Mouse (Mus musculus): ENCODE measurements around the gene Brd7. TPM values are rescaled to one million over a fixed set of nuclear protein-coding genes. Genes with fewer than 3 reads are reported as not detected.
A peak's percentile ranks its signal among the peaks of the same experiment; 100 is the strongest.

Brd7 gene
- polyA plus RNA-seq, 1 experiment from 2014 or later, result 82.7 TPM

GRCm38 (mm10) chr8:88361044-88361707 lies 818 bp downstream of the Brd7 start:
- ATAC-seq (replicated peaks; ENCODE audit: low FRiP score), result 0 out of 2 replicates have a peak, but pooled peaks have one; percentile 10

GRCm38 (mm10) chr8:88359959-88360358 lies 2.0 kb downstream of the Brd7 start:
- H3K9me3 ChIP-seq (ENCODE audit: control insufficient read depth, low read length), result no peaks in the 10 kb centered on the region; the same call in 1 of the 2 replicates
- H3K27ac ChIP-seq (ENCODE audit: low read depth, low read length), result no peak overlapping the region
- peak overlapping the region; percentile 93 for H3K4me2 ChIP-seq
- DNase-seq (ENCODE audit: low spot score) (no peak), ATAC-seq (replicated peaks; ENCODE audit: low FRiP score) (no peak)
- no peak overlapping the region; the same call in 1 of the 2 replicates for H3K9ac ChIP-seq (ENCODE audit: low read depth, low read length)
- 89% methylated on average over 2 of the region's 2 CpGs for WGBS
- peak overlapping the region; percentile 98 for H3K4me3 ChIP-seq (ENCODE audit: low read depth, low read length)
- peaks cover 18% of the 10 kb centered on the region for H3K4me1 ChIP-seq (replicated peaks; ENCODE audit: control insufficient read depth, insufficient read depth, low read length)
- H3K36me3 ChIP-seq (ENCODE audit: control insufficient read depth, insufficient read depth, low read length), result peaks cover 33% of the 10 kb centered on the region
- no peaks in the 10 kb centered on the region for H3K27me3 ChIP-seq (replicated peaks; ENCODE audit: control insufficient read depth, insufficient read depth, low read length)

More at GRCm38 (mm10) chr8:88361044-88361707, 818 bp downstream of the Brd7 start:
- Histone ChIP-seq H3K27me3 (replicated peaks; ENCODE audit: control insufficient read depth, insufficient read depth, low read length) (no peaks in the 10 kb centered on the region), H3K9ac (ENCODE audit: low read depth, low read length) (peak overlapping the region; percentile 97), H3K4me1 (replicated peaks; ENCODE audit: control insufficient read depth, insufficient read depth, low read length) (peaks cover 18% of the 10 kb centered on the region), H3K36me3 (ENCODE audit: control insufficient read depth, insufficient read depth, low read length) (peaks cover 26% of the 10 kb centered on the region), H3K9me3 (ENCODE audit: control insufficient read depth, low read length) (no peaks in the 10 kb centered on the region; the same call in 1 of the 2 replicates), H3K4me3 (ENCODE audit: low read depth, low read length) (peak overlapping the region; percentile 98), H3K27ac (ENCODE audit: low read depth, low read length) (peak overlapping the region; percentile 88), H3K4me2 (peak overlapping the region; percentile 93)
- DNase-seq (ENCODE audit: low spot score), result peak; percentile 43
- WGBS, result under 1% methylated on average over 31 of the region's 31 CpGs

GRCm38 (mm10) chr8:88357946-88358345 lies 4.0 kb downstream of the Brd7 start:
- 89% methylated on average over 5 of the region's 5 CpGs for WGBS
- ATAC-seq (replicated peaks; ENCODE audit: low FRiP score) (no peak), DNase-seq (ENCODE audit: low spot score) (no peak)
- H3K36me3 ChIP-seq (ENCODE audit: control insufficient read depth, insufficient read depth, low read length), result peaks cover 44% of the 10 kb centered on the region
- no peak overlapping the region for H3K4me2 ChIP-seq
- H3K4me1 ChIP-seq (replicated peaks; ENCODE audit: control insufficient read depth, insufficient read depth, low read length), result peaks cover 14% of the 10 kb centered on the region
- H3K27me3 ChIP-seq (replicated peaks; ENCODE audit: control insufficient read depth, insufficient read depth, low read length), result no peaks in the 10 kb centered on the region
- H3K9ac ChIP-seq (ENCODE audit: low read depth, low read length), result no peak overlapping the region
- no peak overlapping the region for H3K27ac ChIP-seq (ENCODE audit: low read depth, low read length)
- no peaks in the 10 kb centered on the region; the same call in 1 of the 2 replicates for H3K9me3 ChIP-seq (ENCODE audit: control insufficient read depth, low read length)
- no peak overlapping the region for H3K4me3 ChIP-seq (ENCODE audit: low read depth, low read length)

- H3K4me1 ChIP-seq (replicated peaks; ENCODE audit: control insufficient read depth, insufficient read depth, low read length), result peaks cover 12% of the 10 kb centered on the region
- H3K4me3 ChIP-seq (ENCODE audit: low read depth, low read length), result no peak overlapping the region
- H3K36me3 ChIP-seq (ENCODE audit: control insufficient read depth, insufficient read depth, low read length), result peaks cover 50% of the 10 kb centered on the region
- H3K27me3 ChIP-seq (replicated peaks; ENCODE audit: control insufficient read depth, insufficient read depth, low read length), result no peaks in the 10 kb centered on the region
- H3K9me3 ChIP-seq (ENCODE audit: control insufficient read depth, low read length), result no peaks in the 10 kb centered on the region; the same call in 1 of the 2 replicates
- H3K27ac ChIP-seq (ENCODE audit: low read depth, low read length), result no peak overlapping the region
- WGBS, result 83% methylated on average over 5 of the region's 5 CpGs
- H3K4me2 ChIP-seq, result no peak overlapping the region
- no peak overlapping the region for H3K9ac ChIP-seq (ENCODE audit: low read depth, low read length)
- no peak for DNase-seq (ENCODE audit: low spot score)
- ATAC-seq (replicated peaks; ENCODE audit: low FRiP score), result no peak
Observed at GRCm38 (mm10) chr8:88357226-88357933, 4.6 kb downstream of the Brd7 start.

GRCm38 (mm10) chr8:88349046-88349445 lies 12.9 kb downstream of the Brd7 start:
- WGBS, result 78% methylated on average over 2 of the region's 2 CpGs
- ATAC-seq (replicated peaks; ENCODE audit: low FRiP score), result no peak
- no peak overlapping the region for H3K27ac ChIP-seq (ENCODE audit: low read depth, low read length)
- no peak overlapping the region for H3K4me3 ChIP-seq (ENCODE audit: low read depth, low read length)
- H3K4me2 ChIP-seq, result no peak overlapping the region
- no peaks in the 10 kb centered on the region for H3K27me3 ChIP-seq (replicated peaks; ENCODE audit: control insufficient read depth, insufficient read depth, low read length)
- H3K9ac ChIP-seq (ENCODE audit: low read depth, low read length), result no peak overlapping the region
- DNase-seq (ENCODE audit: low spot score), result no peak
- no peaks in the 10 kb centered on the region for H3K9me3 ChIP-seq (ENCODE audit: control insufficient read depth, low read length)
- H3K4me1 ChIP-seq (replicated peaks; ENCODE audit: control insufficient read depth, insufficient read depth, low read length), result no peaks in the 10 kb centered on the region
- H3K36me3 ChIP-seq (ENCODE audit: control insufficient read depth, insufficient read depth, low read length), result peaks cover 48% of the 10 kb centered on the region

GRCm38 (mm10) chr8:88342026-88342425 lies 20.0 kb downstream of the Brd7 start:
- Histone ChIP-seq H3K27ac (ENCODE audit: low read depth, low read length) (no peak overlapping the region), H3K4me2 (no peak overlapping the region), H3K36me3 (ENCODE audit: control insufficient read depth, insufficient read depth, low read length) (peaks cover 46% of the 10 kb centered on the region)

GRCm38 (mm10) chr8:88339887-88340695 lies 21.9 kb downstream of the Brd7 start:
- Histone ChIP-seq H3K4me2 (no peak overlapping the region), H3K4me3 (ENCODE audit: low read depth, low read length) (no peak overlapping the region), H3K27ac (ENCODE audit: low read depth, low read length) (no peak overlapping the region), H3K9me3 (ENCODE audit: control insufficient read depth, low read length) (no peaks in the 10 kb centered on the region), H3K9ac (ENCODE audit: low read depth, low read length) (no peak overlapping the region), H3K4me1 (replicated peaks; ENCODE audit: control insufficient read depth, insufficient read depth, low read length) (peaks cover 5% of the 10 kb centered on the region; the same call in 1 of the 2 replicates), H3K27me3 (replicated peaks; ENCODE audit: control insufficient read depth, insufficient read depth, low read length) (no peaks in the 10 kb centered on the region), H3K36me3 (ENCODE audit: control insufficient read depth, insufficient read depth, low read length) (peaks cover 39% of the 10 kb centered on the region)
- DNase-seq (ENCODE audit: low spot score) (no peak), ATAC-seq (replicated peaks; ENCODE audit: low FRiP score) (no peak)
- WGBS, result 83% methylated on average over 2 of the region's 2 CpGs

More at GRCm38 (mm10) chr8:88342026-88342425, 20.0 kb downstream of the Brd7 start:
- DNase-seq (ENCODE audit: low spot score), result no peak
- ATAC-seq (replicated peaks; ENCODE audit: low FRiP score), result no peak
- H3K27me3 ChIP-seq (replicated peaks; ENCODE audit: control insufficient read depth, insufficient read depth, low read length), result no peaks in the 10 kb centered on the region
- no peak overlapping the region for H3K4me3 ChIP-seq (ENCODE audit: low read depth, low read length)
- no peaks in the 10 kb centered on the region for H3K9me3 ChIP-seq (ENCODE audit: control insufficient read depth, low read length)
- no peak overlapping the region for H3K9ac ChIP-seq (ENCODE audit: low read depth, low read length)
- WGBS, result 76% methylated on average over 4 of the region's 4 CpGs
- no peaks in the 10 kb centered on the region for H3K4me1 ChIP-seq (replicated peaks; ENCODE audit: control insufficient read depth, insufficient read depth, low read length)

- no peak overlapping the region for H3K4me3 ChIP-seq (ENCODE audit: low read depth, low read length)
- H3K27ac ChIP-seq (ENCODE audit: low read depth, low read length), result no peak overlapping the region
- H3K4me2 ChIP-seq, result no peak overlapping the region
- 85% methylated on average over 3 of the region's 3 CpGs for WGBS
- H3K36me3 ChIP-seq (ENCODE audit: control insufficient read depth, insufficient read depth, low read length), result peaks cover 32% of the 10 kb centered on the region
- H3K9ac ChIP-seq (ENCODE audit: low read depth, low read length), result no peak overlapping the region
- H3K9me3 ChIP-seq (ENCODE audit: control insufficient read depth, low read length), result no peaks in the 10 kb centered on the region
- DNase-seq (ENCODE audit: low spot score) (no peak), ATAC-seq (replicated peaks; ENCODE audit: low FRiP score) (no peak)
- peaks cover 7% of the 10 kb centered on the region for H3K4me1 ChIP-seq (replicated peaks; ENCODE audit: control insufficient read depth, insufficient read depth, low read length)
- no peaks in the 10 kb centered on the region for H3K27me3 ChIP-seq (replicated peaks; ENCODE audit: control insufficient read depth, insufficient read depth, low read length)
Observed at GRCm38 (mm10) chr8:88339221-88339620, 22.8 kb downstream of the Brd7 start.

All from liver, embryonic 11.5 days (tissue).